Mouse (Mus musculus): ENCODE results near the gene Gm20605.

Gene Gm20605

DNA sequence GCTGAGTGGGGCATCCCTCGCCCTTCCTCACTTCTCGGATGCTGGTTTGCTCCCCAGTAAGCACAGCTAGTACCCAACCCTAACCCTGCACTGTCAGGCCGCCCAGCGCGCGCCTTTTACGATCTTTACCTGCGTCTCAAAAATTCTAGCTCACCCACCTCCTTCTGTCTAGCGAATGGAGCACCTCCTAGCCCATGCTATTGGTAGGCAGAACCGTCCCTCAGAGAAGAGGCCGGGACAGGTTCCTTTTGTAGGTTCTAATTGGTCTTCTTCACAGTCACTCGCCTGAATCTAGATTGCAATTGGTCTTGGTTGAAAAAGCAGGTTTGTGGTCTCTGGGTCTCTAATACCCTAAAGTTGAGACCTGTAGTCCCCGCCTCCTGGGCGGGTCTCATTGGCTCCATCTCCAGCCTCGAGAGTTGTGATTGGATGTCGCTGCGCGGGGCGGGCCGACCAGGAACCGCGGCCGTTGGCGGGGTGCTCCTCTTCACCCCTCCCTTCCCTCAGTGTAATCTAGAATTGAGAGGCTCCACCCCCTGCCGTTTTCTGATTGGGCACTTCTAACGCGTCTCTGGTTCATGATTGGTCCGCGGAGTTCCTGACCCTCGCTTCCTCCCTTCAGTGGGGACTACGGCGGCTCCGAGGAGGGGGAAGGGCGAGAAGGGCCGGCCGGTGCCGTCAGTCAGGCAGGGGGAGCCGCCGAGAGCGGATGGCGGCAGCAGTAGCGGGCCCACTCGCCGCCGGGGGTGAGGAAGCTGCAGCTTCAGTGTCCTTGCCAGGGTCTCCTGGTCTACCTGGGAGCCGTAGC is at the start of gene Gm20605, which contains the start of the genes Fbxo24 and Lrch4:
Gene Gm20605 (plus strand): TSS at position 678 of the 808 bp plus-strand sequence.
Gene Fbxo24 (minus strand): TSS at position 505 of the 808 bp plus-strand sequence.
Gene Lrch4 (plus strand): TSS at position 624 of the 808 bp plus-strand sequence.
- DNase-seq (ENCODE audit: low read depth, low spot score) = peak; percentile 99

DNA sequence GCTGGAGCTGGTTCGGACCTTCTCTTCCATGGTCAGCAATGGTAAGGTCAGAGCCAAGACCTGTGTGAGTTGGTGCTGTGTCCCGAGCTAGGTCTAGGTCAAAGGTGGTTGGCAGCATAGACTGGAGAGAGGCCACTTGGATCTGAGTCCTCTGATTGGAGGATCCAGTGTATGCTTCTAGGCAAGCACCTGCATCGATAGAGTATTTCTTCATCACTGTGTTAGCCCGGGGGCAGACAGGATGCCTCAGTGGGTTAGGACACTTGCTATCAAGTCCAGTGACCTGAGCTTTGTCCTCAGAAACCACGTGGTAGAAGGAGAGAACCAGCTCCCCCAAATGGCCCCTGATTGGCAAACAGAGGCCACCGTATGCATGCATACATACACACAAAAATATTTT is 48.7 kb upstream of the Gm20605 start:
- no peak for DNase-seq (ENCODE audit: low read depth, low spot score)

DNA sequence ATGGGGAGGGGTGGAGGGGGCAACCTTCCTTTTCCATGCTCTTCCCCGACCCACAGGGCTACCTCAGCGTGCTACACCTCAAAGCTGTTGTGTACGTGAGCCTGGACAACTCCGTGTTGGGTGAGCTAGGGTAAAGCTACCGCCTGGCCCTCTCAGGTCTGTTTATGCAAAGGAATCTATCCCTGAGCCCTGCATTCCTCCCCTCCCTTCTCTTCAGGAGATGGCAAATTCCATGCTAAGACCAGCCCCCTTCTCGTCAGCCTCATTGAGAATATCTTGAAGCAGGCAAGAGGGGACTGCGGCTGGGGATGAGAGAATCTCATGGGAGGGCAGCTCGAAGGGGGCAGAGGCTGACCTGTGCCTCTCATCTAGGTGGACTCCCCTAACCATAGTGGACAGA is 46.3 kb upstream of the Gm20605 start:
- DNase-seq (ENCODE audit: low read depth, low spot score) = no peak

DNA sequence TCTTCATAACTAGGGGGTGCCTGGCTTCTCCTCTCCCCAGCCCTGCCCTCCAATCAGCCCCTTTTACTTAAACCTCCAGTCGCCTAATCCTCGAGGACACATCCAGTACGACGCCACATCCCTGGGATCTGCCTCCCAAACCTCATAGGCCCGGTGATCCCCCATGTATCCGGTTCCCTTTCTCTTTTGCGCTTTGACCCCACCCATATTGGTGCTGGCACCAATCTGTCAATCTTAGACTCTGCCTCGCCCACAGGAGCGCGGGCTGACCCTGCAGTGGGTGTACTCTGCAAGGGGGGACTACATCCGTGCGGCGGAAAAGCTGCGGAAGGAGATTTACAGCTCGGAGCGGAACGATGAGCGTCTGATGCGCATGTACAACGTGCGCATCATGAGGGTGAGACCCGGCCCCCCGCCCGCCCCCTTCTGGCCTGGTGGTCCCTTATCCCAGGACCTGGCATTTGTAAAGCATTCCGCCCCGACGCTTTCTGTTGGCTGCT is 45.3 kb upstream of the Gm20605 start:
- DNase-seq (ENCODE audit: low read depth, low spot score) = no peak

DNA sequence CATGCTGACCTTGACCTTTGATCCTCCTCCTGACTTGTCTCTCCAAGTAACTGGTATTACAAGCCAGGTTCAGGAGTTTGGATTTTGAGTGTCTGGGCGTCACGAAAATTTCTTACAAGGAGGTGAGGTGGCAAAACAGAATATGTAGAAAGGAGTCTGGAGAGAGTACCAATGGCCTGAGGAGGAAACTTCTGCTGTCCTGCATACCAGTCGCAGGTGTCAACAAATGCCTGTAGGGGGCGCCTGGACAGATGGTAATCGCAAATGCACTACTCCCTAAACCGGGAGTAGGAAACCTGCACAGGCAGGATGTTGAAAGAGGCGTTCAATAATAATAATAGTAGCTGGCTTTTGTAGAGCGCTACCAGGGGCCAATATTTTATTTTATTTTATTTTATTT is 44.0 kb upstream of the Gm20605 start:
- DNase-seq (ENCODE audit: low read depth, low spot score) = no peak

DNA sequence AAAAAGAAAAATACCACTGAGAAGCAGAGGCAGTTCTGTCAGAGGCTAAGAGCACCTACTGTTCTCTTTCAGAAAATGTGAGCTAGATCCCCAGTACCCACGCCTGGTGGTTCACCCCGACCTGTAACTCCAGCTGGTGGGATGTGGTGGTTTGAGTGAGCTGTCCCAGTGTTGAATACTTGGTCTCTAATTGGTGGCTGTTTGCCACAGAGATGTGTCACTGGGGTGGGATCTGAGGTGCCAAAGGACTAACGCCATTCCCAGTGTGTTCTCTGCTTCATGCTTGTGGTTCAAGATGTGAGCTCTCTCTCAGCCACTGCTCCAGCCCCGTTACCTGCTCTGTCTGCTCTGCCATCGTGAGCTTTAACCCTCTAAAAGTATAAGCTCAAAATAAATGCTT is 38.5 kb upstream of the Gm20605 start:
- no peak for DNase-seq (ENCODE audit: low read depth, low spot score)

DNA sequence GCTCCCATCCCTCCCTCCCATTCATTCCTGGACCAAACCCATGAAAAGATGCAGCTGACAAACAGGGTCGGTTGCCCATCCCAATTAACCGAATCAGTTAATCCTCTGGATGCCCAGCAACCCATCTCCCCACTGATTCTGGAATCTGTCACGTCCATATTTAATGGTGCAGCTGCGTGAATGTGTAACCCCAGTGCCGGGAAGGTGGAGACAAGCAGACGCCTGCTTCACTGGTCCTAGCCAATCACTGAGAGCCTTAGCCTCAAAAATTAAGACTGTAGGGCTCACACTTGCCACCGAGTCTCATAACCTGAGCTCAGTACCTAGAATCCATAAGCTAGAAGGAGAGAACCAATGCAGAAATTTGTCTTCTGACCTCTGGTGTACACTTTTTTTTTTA is 33.1 kb upstream of the Gm20605 start:
- no peak for DNase-seq (ENCODE audit: low read depth, low spot score)

DNA sequence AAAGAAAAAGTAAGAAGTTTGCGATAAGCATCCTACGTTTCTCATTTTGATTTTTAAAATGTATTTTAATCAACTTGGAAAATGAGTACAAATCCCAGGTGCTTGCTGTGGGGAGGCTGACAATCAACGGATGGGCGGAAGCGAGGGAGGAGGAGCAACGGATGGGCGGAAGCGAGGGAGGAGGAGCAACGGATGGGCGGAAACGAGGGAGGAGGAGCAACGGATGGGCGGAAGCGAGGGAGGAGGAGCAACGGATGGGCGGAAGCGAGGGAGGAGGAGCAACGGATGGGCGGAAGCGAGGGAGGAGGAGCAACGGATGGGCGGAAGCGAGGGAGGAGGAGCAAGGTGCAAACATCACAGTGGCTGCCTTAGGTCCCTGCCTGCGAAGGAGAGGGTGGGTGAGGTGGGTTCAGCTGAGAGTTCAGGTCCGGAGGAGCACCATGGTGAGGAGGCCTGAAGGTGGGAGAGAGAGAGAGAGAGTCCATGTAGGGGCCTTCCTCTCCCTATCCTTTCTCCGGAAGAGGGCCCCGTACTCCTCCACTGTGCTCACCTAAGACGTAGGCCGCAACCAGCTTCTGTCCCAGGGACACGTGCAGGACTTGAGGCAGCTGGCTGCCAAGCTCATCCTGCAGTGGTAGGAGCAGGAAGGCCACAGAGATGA is 32.2 kb upstream of the Gm20605 start:
- no peak for DNase-seq (ENCODE audit: low read depth, low spot score)

DNA sequence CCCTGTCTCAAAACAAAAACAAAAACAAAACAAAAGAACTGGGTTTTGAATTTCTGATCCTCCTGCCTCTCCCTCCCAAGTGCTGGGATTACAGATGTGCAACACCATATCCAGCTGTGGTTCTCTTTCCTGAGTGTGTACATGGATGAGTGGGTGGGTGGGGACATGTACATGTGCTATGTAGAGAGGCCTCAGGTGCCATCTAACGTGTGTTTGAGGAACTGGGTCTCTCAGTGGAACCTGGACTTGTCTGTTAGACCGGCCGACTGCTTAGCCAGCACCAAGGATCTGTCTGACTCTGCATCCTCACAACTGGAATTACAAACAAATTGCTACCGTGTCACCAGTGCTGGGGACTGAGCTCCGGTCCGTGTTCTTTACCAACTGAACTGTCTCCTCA is 31.4 kb upstream of the Gm20605 start:
- no peak for DNase-seq (ENCODE audit: low read depth, low spot score)

DNA sequence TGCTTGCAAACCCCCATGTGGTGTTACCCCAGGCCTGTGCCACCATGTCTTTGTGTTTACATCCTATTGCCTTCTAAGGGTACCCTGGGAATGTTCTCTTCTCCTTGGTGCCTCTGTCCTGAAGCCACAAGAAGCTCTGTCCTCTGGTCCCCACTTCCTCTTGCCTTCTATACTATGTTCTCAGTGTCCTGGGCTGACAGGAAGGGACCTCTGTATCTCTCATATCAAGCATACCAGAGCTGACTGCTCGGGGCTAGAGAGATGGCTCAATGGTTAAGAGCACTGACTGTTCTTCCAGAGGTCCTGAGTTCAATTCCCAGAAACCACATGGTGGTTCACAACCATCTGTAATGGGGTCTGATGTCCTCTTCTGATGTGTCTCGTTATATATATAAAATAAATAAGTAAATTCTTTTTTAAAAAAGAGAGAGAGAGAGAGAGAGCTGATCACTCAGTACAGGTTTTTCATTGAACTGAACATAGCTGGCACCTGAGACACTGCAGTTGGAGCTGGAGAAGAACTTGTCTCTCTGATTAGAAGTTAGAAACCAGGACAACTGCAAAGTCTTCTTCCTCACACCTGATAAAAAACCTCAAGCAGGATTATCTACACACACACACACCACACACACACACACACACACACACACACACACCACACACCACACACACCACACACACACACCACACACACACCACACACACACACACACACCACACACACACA is 30.7 kb upstream of the Gm20605 start:
- no peak for DNase-seq (ENCODE audit: low read depth, low spot score)

DNA sequence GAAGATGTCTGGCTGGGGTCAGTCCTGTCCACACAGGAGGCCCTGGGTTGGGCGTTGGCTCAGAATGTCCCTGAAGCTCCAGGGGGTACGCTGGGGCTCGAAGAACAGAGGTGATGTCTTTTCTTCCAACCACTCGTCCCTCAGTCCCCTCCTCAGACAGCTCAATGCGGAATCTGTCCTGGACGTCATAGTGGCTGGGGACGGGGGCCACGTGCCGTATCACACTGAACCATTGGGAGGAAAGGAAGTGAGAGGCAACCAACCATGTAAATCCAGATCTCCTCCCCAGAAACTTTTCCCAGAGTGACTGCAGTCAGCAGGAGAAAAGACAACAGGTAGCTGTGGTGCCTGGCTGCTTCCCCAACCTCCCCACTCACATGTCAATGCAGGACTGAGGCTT is 29.4 kb upstream of the Gm20605 start:
- DNase-seq (ENCODE audit: low read depth, low spot score) = no peak

DNA sequence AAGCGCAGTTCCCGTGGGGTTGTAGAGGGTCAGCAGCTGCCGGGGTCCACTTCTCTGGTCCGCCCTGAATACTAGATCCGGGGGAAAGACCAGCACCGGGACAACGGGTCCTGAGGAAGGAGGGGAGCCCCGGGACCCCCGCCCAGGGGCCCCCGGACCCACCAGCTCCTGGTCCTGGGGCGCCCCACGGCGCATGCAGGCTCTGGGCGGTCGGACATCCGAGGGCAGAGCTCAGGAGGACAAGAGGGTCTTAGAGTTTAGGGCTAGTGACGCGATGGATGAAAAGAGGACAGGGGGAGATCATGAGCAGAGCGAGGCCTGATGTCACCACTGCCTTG is 28.7 kb upstream of the Gm20605 start:
- no peak for DNase-seq (ENCODE audit: low read depth, low spot score)

DNA sequence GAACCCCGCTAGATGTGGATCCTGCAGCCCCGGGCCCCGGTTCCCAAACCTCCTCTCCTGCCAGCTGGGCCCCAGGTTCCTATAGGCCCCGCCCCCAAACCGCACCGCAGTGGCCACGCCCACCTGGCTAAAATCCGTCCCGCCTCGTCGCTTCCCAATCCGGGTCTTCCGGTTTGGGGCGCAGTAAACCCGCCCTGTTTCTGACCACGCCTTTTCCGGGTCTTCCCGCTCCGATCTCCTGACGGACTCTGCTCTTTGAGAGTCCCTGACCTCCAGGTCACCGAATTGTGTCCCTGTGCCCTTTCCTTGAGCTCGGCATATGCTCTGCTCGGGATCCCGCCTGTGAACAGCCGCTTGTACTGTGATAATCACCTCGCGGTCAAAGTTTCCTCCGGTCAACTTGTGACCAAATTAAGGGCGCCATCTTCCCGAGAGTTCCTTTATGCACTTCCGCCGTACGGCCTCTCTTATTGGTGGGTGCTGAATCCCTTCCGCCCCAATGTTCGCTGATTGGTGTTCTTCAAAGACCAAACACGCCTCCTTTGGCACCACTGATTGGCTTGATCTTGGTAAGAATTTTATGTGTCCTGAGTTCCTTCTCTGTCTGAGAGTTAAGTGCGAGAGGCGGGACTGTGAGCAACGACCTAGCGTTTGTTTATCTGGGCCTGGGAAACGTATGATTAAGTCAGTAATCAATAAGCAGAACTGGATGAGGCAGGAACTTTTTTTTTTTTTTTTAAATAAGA is 28.2 kb upstream of the Gm20605 start, which contains the start of gene Mospd3:
Gene Mospd3 (minus strand): TSS at position 440 of the 746 bp plus-strand sequence.
- peak; percentile 93 for DNase-seq (ENCODE audit: low read depth, low spot score)

DNA sequence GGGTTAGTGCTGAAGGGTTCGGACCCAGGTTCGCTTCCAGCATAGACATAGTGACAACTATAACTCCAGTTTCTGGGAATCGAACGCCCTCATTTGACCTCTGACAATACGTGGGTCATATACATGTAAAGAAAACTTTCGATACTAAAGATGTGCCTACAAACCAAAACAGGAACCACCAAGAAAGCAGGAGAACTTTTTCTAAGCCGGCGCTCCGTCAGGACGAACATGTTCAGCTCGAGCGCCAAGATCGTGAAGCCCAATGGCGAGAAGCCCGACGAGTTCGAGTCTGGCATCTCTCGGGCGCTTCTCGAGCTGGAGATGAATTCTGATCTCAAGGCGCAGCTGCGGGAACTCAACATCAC is 27.6 kb upstream of the Gm20605 start:
- DNase-seq (ENCODE audit: low read depth, low spot score) = no peak

DNA sequence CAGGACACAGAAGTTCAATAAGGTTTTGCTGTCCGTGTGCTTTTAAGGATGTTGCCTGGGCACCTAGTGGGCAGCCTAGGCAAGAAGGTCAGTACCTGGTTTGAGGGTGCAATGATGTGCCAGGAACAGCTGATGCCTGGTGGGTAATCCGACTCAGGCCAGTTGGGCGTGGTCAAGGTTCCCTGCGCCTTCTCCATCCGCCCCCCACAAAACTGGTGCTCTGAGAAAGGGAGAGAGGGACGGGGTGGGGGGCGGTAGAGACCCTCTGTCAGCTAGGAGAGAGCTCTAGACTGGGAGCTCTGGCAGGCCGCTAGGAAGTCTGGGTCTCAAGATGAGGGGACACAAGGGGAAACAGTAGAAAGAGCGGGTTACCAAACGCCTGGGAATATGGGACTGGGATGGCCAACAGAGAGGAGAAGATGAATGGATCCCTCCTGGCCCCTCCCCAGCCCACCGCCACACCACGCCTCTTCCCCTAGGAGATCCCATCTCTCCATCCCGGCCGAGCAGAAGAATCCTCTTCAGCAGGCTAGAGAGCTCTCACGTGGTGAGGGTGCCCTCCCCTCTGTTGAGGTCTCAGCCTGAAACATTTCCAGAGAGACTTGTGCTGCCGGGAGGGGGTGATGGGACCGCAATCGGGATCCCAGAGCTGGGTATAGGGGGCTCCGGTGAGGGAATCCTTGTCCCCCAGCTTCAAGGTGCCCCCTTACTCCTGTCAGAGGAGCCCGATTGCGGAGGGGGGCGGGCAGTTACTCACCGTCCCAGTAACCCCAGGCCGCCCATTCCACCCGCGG is 20.9 kb upstream of the Gm20605 start:
- DNase-seq (ENCODE audit: low read depth, low spot score) = no peak

DNA sequence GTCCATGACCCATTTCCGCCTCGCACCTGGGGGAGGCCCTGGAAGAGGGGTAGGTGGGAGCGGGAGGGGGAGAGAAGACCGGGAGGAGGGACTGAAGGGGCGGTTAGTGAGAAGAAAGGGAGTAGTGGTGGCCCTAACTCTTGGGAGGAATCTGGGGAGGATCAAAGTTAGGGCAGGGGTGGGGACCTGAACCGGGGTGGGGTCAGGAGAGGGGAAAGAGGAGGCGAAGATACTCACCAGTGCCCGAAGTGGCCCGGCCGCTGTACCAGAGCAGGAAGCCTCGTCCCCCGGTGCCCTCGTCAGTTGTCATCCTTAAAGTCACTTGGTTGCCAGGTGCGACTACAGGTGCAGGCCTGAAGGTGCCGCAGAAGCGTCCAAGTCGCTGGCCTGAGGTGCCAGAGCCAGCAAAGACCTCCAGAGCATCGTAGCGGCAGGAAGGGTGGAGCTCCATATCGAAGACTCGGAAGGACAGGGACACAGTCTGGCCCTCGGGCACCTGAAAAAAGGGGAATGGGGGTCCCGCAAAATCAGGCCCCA is 20.3 kb upstream of the Gm20605 start:
- no peak for DNase-seq (ENCODE audit: low read depth, low spot score)

DNA sequence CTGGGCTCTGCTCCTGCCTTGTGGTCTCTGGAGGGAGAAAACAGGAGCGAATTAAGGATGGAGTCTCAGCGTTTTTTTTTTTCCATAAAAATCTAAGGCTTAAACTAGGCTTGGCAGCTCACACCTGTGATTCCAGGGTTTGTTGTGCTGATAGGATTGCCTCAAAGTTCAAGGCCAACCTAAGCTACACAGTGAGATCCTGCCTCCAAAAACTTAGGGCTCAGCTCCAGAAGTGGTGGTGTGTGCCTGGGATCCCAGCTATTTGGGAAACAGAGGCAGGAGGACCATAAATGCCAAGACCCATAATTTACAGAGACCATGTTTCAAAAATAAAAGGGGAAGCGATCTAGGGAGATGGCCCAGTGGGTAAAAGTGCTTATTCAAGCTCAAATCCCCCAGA is 19.7 kb upstream of the Gm20605 start:
- DNase-seq (ENCODE audit: low read depth, low spot score) = no peak

DNA sequence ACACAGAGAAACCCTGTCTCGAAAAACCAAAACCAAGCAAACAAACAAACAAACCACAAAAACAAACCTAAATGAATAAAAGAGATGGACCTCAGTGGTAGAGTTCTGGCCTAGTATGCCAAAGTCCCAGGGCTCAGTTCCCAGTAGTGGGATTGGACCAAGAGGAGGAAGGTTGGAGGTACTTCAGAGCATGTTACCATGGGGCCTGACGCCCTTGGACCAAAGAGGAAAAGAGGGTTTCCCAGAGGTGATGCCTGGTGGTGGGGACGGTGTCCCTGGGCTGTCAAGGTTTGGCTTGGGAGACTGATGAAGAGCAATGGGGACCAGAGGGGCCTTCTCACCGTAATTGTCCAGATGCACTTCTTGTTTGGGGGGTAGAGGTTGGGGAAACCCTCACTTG is 18.9 kb upstream of the Gm20605 start:
- no peak for DNase-seq (ENCODE audit: low read depth, low spot score)

DNA sequence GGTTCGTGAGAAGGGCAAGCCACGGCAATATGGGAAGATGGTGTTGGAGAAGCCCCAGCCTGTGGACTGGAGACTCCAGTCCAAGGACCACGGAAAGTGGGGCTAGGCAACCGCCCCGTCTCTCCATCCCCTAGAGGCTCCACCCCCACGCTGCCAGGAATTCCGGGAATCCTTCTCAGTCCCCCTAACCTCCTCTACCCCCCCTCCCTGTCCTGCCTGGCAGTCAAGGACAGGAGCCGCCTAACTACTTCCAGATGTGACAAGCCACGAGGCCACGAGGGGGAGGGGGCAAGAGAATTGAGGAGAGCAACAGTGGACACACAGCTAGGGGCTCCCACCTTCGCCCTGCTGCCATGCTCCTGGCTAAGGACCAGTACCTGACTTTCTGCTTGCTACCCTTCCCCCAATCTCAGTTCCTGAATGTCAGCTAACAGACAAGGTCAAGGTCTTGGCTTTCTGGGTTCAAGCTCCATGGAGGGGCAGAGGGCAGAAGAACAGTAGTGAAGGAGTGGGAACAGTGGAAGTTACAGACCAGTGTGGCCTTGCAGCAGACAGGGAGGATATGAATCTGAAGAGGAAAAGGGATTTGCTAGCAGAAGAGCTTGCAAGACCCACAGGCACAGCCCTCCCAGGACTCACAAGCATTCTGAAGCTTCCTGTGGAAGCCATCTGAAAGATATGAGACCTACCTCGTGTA is 18.3 kb upstream of the Gm20605 start:
- DNase-seq (ENCODE audit: low read depth, low spot score) = peak; percentile 86

DNA sequence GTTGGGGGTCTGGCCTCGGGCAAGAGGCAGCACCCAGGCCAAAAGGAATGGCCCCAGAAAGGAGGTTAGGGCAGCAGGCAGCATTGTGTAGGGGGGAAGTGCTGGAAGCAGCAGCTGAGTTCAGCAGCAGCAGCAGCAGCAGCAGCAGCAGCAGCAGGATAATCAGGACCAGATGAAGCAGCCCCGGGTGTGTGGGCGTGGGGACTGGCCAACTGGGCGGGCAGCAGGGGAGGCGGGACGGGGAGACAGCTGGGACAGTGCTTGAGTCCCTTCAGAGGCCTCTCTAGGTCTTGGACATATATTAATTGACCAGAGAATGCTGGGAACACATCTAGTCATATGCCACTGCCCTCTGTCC is 17.8 kb upstream of the Gm20605 start:
- peak; percentile 56 for DNase-seq (ENCODE audit: low read depth, low spot score)
